Mouse (Mus musculus) brain, adult 2 months (tissue): ENCODE measurements around the gene Xrra1.
"Not testable (repeated sequence)": the region's sequence is repeated elsewhere in the genome, so short reads cannot be mapped to it uniquely, and the experiment has no call there.

Source experiments
- DNase-seq: peaks from one replicate; pipeline ENCODE4 v3.0.0; 2011; ENCODE audit warnings: low read depth, low spot score

Gene Xrra1

DNA sequence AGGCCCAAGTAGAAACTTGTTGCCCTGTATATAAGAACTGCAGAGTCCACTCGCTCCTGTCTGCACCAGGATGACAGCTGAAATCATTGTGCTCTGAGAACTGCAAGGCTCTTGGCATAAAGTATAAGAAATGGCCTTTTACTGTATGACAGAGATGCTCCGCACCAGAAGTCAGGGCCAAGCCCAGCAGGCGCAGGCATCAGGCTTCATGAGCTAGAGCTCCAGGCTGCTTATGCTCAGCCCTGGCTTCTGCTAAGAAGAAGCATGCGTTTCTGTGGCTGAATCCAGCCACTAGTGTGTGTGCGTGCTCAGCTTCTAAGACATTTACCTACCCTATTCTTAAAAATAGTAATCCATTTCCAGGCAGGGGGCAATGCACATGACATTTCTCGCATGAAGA lies 35.6 kb downstream of the Xrra1 start:
- no peak for DNase-seq

DNA sequence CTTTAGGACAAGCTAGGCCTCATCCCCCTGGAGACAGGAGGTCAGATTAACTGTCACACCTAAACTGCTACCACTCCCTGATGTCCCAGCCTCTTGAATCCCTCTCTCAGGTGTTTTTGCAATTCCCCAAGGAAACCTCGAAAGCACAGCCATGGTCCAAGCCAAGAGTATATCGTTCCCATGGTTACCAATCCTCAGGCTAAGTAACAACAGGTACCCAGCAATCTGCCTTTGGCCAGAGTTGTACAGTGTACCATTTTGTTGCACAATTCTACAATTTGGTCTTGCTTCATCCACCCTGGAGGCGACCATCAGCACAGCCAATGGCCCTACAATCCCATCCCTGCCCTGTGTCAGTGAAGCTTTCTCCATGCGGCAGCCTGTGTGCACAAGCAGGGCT lies 38.0 kb downstream of the Xrra1 start:
- no peak for DNase-seq

DNA sequence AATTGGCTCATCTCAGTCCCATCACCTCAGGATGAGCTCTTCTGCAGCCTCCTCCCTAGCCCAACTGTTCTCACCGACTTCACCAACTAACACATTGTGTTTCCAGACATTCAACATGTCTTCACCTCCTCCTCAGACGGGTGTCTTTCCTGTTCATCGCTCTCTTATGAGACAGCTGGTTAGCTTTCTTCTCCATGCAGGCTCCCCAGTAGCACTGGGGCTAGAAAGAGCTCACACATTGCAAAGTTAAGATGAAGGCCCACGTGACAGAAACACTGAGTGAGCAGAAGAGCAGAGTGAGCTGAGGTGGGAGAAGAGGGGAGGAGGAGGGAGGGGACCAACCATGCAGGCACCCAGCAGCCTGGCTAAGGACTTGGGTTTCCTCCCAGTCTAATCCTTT lies 43.3 kb downstream of the Xrra1 start:
- peak; percentile 86 for DNase-seq

DNA sequence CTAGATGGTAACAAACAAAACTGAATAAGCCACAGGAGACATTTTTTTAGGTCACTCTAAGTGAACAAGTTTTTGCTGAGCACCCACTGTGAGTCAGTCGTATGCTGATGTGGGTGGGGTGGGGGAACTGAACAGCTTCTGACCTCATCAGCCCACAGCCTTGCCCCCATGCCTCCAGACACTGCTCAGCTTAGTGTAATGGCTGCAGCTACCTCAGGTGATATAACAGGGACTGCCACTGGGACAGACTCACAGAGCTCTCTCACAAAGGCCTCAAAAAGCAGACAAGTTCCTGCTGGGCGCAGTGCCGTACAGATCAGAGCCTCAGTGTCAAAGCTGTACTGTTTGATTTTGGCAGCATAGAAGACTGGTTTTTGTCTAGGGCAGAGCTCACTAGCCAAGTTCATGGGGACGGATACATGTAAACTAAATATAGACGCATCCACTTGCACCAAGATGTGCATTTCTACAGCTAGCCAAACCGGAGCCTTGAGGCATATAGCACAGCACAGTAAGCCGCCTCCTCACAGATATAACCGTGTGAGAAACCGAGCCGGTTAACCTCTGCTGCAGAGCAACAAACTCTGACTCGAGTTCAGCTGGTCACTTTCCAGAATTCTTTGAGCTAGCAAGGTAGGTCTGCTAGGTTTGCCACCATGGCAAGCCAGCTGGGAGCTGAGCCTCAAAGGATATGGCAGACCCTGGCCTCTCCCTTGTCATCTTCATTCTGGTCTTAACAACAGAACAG lies 44.2 kb downstream of the Xrra1 start:
- peak; percentile 59 for DNase-seq

DNA sequence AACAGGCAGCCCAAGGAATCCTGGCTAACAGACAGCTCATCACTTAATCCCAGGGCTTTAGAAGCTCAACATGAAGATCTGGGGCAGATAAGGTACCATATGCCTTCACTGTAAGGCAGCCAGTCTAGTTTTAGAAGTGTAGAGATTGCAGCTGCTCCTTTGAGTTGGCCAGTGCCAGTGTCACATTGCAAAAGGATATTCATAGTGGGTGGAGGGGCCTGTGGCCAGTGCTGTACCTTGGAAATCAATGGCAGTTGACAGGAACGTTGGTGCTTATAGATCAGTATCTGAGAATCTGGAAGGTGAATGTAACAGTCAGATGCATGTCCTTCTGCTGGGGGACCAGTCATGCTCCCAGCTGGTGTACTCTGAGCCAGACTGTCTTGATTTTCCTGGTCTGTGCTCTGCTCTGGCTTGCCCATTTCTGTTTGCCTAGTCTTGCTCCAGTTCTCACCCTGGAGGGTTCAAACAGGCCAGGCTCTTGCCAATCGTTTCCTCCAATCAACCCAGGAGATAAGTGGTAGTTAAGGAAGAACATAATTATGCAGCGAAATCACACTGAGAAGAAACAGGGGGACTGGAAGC lies 45.6 kb downstream of the Xrra1 start:
- no peak for DNase-seq

DNA sequence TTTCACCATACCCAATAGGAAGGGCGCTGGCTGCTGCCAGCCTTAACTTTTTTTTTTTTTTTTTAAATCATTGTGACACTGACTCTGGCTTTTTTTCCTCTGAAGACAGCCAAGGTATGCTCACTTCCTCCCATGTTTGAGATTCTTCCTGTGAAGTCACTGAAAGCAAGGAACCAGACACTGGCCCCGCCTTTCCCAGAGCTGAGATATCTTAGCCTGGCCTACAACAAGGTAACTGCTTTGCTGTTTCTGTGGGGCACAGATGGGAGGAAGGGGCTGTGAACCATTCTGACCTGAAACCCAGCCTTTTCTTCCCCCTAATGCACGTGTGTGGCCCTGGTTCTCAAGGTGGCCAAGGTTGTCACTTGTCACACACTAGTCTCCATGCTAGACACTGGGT lies 47.4 kb downstream of the Xrra1 start:
- no peak for DNase-seq

DNA sequence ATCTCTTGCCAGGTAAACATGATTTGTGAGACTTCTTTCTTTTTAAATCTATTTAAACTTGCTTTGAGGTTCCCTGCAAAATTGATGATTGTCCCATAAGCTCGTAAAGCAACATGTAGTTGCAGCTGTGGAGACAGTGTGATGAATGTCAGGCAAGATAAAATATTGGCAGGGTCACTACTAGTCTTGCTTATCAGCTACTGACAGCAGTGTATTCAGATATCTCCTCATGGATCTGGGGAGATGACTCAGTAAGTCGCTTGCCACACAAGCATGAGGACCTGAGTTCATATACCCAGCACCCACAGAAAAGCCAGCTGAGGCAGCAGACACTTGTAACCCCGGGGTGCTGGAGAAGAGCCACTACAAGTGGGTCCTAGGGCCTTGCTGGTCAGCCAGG lies 48.5 kb downstream of the Xrra1 start:
- DNase-seq = no peak

DNA sequence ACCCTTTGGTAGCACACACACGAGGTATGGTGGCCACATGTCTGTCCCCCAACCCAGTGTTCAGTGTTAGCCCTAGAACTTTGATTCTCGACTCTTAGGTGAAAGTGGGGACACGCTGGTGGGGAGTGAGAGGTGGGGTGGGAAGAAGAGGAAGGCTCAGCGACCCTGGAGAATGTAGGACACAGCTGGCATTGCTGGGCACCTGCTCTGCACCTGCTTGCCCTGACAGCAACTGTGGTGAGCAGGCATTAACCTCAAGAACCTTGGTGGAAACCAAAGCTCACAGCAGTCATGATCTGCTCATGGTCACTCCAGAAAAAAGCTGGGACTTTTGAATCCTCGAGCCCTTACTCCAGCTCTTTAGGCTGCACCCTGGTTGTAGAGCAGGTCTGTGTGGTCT lies 52.1 kb downstream of the Xrra1 start:
- DNase-seq = no peak

DNA sequence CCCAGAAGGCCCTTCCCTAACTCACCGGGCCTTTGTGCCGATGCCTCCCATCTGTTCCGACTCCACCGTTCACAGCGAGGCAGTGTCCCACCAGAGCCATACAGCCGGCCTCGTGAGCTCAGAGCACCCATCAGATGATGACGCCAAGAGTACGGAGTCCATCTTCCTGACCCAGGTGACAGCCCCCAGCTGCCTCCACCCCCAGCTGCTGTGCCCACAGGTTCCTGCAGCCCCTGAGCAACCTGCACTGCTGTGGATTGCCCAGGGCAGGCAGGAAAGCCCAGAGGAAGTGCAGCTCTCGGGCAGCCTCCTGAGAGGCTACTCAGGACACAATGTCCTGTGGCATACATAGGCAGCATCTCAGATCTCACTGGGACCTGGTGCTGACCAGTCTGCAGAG lies 55.4 kb downstream of the Xrra1 start:
- DNase-seq = no peak

DNA sequence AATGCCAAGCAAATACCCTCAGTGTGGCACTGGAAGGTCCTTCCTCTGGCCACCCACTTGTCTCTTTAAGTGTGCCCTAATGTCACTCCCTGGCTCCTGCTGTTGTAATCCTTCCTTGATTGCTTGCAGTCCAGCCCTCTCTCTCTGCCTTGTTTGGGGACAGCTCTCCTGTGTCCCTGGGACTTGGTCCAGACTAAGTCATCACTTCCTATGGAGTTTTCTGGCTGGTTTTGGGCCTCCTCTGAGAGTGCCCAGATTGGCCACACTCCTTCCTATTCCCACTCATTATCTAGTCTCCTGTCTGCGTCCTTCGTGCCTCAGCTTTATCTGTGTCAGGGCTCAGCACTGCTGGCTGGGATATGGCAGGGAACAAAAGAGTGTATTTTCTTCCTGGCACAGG lies 56.6 kb downstream of the Xrra1 start:
- no peak for DNase-seq

DNA sequence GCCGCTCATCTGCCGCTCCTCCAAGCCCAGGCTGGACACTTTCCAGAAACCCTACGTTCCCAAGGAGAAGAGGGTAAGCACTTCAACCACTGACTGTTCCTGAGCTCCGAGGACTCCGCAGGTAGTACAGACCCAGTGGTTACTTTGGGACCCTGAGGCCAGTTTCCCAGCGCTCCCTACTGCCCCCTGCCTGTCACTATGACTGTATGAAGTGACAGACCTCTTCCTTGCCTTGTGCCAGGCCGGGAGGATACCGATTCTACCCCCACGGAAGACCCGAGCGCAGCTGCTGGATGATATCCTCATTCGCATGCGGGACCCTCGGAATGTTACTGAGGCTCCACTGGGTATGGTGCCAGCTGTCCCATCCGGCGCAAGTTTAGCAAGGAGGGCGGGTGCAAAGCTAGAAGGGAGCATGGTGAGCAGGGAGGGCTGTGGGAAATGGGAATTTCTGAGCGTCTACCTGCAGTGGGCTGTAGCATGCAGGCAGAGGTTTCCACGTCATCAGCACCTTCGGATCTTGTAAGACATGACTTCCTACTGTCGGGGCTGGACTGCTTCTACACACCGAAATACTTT lies 57.9 kb downstream of the Xrra1 start:
- peak; percentile 41 for DNase-seq

DNA sequence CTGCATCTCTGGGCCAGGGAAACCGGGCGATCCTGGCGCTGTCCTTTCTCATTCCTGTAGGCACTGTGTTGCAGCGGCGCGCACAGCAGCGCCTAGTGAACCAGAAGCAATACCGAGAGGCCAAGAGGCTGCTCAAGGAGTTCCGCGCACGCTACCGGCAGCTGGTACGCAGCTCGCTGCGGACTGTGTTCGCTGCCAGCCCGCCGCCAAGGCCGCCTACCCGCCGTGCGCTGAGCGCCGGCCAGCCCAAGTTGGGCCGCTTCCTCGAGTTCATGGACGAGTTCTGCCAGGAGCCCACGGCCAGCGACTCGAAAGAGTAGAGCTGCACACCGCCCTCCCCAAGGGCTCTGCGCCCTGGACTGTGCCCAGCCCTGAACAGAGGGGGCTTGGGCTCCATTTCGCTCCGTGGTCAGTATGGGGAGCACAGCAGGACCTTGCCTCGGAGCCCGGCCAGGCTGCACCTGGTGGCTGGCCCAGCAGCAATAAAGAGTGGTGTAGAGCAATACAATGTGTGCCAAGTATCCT lies 58.5 kb downstream of the Xrra1 start:
- DNase-seq = peak; percentile 62

DNA sequence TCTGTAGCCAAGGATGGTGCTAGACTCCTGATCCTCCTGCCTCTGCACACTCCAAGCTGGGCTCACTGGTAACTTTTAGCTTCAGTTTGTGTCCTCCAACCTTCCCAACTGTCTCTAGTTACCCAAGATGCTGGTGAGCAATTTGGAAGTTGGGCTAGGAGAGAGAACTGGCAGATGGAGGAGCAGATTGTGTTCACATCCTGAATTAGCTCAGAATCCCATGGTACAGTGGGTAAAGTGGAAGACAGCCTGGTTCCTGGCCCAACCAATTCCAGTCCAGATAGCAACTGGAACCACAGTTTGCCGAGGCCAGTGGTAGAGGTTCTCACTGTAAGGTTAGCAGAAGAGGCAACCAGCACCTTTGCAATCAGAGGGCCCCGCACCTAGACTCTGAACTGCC lies 60.2 kb downstream of the Xrra1 start:
- DNase-seq = peak; percentile 80

DNA sequence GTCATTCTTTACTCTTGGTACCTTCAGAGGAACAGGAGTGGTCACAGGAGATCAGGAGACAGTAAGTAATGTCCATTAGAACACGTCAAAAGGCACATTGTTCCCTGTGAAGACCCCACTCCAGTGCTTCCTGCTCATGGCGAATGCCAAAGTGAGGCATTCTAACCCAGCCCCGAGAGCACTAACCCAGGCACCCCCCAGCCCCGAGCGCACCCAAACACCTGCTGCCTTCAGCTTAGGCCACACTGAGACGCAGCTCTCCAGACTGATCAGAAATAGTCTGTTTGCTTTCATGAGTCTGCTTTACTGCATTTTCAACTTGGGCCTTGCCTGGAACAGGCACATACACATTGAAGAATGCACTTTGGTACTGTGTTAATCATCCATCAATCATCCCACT lies 61.1 kb downstream of the Xrra1 start:
- DNase-seq = no peak

DNA sequence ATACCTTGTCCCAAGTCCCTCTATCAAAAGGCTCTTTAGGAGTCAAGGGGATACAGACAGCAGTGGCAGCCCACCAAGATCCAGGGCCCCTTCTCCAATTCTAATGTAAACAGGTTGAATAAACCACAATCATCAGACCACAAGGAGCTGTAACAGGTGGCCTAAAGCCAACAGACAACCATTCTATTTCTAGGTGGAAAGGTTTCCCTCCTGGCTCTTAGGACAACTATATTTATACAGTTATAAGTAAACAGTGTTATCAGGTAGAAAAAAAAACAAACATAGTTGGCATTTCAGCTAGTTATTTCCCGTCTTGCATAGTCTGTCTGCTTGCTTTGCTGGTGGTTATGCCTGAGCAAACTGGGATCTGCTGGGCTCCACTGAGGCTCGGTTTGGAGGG lies 61.5 kb downstream of the Xrra1 start:
- DNase-seq = no peak

DNA sequence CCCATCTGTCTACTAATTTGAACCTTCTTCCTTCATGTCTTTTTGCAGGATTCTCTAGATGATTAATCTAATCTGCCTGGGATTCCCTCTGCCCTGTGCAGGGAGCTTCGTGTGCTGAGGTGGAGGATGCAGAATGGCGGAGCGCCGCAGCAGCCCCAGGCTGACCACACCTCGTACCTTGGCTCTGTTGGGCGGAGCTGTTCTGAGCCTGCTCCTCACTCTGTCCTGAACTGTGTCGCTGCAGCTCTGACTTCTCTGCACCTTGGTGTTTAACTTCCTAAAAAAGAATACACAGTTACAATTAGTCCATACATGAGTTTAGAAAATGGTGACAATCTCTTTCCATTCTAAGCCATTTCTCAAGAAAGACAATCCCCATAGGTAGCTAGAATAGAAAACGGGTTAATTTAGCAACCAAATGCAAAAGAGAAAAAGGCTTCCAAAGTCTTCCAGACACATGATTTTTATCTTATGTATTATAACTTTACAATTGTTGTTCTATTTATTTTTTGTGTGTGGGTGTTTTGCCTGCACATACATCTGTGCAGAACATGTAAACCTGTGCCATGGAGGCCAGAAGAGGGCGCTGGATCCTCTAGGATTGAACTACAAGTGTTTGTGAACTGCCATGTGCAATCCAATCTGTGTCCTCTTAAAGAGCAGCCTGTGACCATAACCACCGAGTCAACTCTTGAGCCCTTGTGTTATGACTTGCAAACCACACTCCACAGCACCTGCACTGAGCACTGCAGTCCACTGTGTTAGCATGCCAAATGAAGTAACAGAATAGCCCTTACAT lies 68.2 kb downstream of the Xrra1 start:
- peak; percentile 94 for DNase-seq

DNA sequence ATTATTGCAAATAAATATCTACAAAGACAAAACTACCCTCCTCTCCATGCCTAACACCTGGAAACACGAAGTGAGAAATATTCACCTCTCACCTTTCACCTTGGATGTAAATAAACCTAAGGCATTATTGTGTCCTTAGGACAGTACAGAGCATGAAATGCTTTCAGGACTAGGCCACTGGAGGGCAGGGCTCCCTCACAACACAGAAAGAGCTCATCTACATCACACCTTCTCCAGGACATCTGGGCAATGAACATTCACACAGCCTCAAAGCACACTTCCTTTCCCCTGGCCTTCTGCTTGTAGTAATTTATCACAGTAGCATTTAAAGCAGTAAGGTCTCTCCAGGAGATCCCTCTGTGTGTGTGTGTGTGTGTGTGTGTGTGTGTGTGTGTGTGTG lies 76.8 kb downstream of the Xrra1 start:
- peak; percentile 79 for DNase-seq

DNA sequence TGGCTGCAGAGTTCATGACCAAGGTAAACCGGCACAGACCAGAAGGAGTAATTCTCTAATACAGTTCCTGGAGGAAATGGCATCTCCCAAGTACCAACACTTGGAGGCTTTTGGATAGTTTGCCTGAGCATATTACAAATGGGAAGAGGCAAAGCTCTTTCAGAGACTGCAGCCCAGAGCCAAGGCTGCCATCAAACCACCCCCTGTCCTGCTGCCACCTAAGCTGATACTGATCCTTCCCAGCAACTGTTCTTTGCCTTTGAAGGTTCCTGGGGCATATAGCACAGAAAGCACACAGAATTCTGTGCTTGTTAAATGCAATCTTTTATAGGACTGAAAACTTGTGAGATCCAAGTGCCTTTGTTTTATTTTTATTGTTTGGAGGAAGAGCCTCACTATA lies 81.8 kb downstream of the Xrra1 start:
- DNase-seq = peak; percentile 60

DNA sequence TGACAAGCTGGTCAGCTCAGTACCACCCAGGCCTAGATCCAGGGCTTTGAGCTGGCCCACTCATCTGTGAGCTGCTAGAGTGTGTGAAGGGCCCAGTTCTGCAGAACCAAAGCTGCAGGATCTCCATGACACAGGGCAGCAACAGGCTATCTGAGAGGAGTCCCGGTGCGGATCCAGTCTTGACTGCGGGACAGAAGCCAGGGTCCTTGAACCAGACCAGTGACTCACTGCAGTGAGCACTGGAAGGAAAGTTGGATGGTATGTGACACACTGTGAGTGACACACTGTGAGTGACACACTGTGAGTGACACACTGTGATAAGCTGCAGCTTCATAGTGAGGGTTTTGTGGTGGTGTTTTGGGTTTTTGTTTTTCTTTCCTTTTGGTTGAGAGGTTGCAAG lies 85.6 kb downstream of the Xrra1 start:
- DNase-seq = no peak

DNA sequence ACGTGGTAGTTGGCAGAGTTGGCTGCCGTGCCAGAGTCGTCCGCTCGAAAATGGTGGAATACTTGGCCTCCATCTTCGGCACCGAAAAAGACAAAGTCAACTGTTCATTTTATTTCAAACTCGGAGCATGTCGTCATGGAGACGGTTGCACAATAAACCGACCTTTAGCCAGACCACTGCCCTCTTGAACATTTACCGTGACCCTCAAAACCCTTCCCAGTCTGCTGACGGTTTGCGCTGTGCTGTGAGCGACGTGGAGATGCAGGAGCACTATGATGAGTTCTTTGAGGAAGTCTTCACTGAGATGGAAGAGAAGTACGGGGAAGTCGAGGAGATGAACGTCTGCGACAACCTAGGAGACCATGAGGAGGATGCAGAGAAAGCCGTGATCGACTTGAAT lies 86.1 kb downstream of the Xrra1 start:
- not testable (repeated sequence) for DNase-seq

DNA sequence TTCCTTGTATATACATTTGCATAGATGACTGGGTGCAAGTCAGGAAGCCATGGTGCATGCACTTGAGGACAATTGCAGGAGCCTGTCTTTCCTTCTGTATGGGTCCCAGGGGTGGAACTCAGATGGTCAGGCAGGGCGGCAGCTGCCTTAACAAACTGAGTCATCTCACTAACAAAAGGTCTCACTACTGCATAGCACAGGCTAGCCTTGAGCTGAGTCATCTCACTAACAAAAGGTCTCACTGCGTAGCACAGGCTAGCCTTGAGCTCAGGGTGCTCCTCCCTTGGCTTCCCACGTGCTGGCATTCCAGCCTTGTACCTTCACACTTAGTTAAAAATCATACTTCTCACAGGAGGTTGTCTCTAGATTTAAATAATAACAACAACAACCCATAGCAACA lies 87.0 kb downstream of the Xrra1 start:
- no peak for DNase-seq

DNA sequence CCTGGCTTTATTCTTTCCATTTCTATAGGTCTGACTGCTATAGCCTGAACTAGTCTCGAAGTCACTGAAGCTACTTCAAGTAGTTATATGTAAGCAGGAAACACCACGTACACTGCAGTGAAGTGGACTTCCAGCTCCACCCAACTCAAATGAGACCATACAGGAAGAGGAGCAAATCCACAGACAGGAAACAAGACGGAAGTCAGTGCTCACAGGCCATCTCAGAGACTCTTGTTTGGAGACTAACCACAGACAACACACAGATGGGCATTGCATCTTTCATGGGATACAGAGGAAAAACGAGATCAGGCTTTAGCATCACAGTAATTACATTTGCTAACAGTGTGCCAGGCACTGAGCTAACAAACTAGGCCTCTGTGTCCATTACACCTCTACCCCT lies 87.4 kb downstream of the Xrra1 start:
- no peak for DNase-seq
